Mouse (Mus musculus): Measurements from ENCODE around the gene Boc. TPM values are rescaled to one million over a fixed set of nuclear protein-coding genes. Genes with fewer than 3 reads are reported as not detected.
A peak's percentile ranks its signal among the peaks of the same experiment; 100 is the strongest.

Boc gene
- polyA plus RNA-seq, 1 experiment from 2014 or later = 34.3 TPM

DNA sequence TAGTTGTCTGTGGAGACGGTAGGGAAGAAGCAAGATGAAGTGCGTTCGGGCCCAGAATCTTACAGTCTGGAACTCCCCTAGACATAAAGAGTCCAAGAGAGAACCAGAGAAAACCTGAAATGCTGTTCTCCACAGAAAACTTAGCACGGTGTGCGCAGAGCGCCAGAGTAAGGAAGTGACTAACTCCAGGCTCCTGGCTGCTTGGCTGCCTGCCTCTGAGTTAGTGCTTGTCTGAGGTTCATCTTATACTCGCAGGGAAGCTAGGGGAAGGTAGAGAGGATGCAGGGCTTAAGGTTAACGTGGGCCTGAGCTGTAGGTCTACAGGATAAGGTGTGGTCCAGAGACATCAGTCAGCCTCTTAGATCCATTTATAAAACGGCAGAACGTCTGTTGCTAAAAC is 56.9 kb downstream of the Boc start:
- 92% methylated on average over 10 of the region's 10 CpGs for WGBS
- Histone ChIP-seq H3K9ac (no peak overlapping the region), H3K4me1 (no peaks in the 10 kb centered on the region; the same call in 1 of the 2 replicates), H3K4me3 (no peak overlapping the region), H3K4me2 (replicated peaks) (no peak overlapping the region), H3K36me3 (peaks cover 76% of the 10 kb centered on the region), H3K27me3 (replicated peaks) (no peaks in the 10 kb centered on the region), H3K27ac (no peak overlapping the region), H3K9me3 (no peaks in the 10 kb centered on the region)
- ATAC-seq (ENCODE audit: low FRiP score, low read depth) = no peak

GRCm38 (mm10) chr16:44498447-44498846 is 60.2 kb downstream of the Boc start:
- H3K36me3 ChIP-seq = peaks cover 84% of the 10 kb centered on the region
- no peak overlapping the region for H3K4me2 ChIP-seq (replicated peaks)
- H3K9me3 ChIP-seq = no peaks in the 10 kb centered on the region
- peaks cover 10% of the 10 kb centered on the region for H3K4me1 ChIP-seq
- 97% methylated on average over 3 of the region's 3 CpGs for WGBS
- ATAC-seq (ENCODE audit: low FRiP score, low read depth) = no peak
- no peaks in the 10 kb centered on the region for H3K27me3 ChIP-seq (replicated peaks)
- no peak overlapping the region for H3K27ac ChIP-seq
- H3K9ac ChIP-seq = no peak overlapping the region
- no peak overlapping the region for H3K4me3 ChIP-seq

GRCm38 (mm10) chr16:44496971-44497464 is 61.7 kb downstream of the Boc start:
- Histone ChIP-seq H3K36me3 (peaks cover 85% of the 10 kb centered on the region), H3K4me2 (replicated peaks) (no peak overlapping the region), H3K9ac (no peak overlapping the region), H3K4me1 (peaks cover 10% of the 10 kb centered on the region), H3K9me3 (no peaks in the 10 kb centered on the region), H3K27ac (no peak overlapping the region), H3K4me3 (no peak overlapping the region), H3K27me3 (replicated peaks) (no peaks in the 10 kb centered on the region)
- no peak for ATAC-seq (ENCODE audit: low FRiP score, low read depth)
- WGBS = 72% methylated on average over 15 of the region's 15 CpGs

- Histone ChIP-seq H3K4me2 (replicated peaks) (no peak overlapping the region), H3K9ac (no peak overlapping the region), H3K4me3 (no peak overlapping the region), H3K27ac (peak overlapping the region; percentile 26; the same call in 1 of the 2 replicates), H3K4me1 (peaks cover 10% of the 10 kb centered on the region), H3K9me3 (no peaks in the 10 kb centered on the region), H3K27me3 (replicated peaks) (no peaks in the 10 kb centered on the region), H3K36me3 (peaks cover 85% of the 10 kb centered on the region)
- 49% methylated on average over 8 of the region's 8 CpGs for WGBS
- no peak for ATAC-seq (ENCODE audit: low FRiP score, low read depth)
These were observed 64.1 kb downstream of the Boc start for GRCm38 (mm10) chr16:44494441-44495108.

GRCm38 (mm10) chr16:44493868-44494267 is 64.8 kb downstream of the Boc start:
- WGBS = 44% methylated on average over 6 of the region's 6 CpGs
- Histone ChIP-seq H3K27ac (no peak overlapping the region), H3K9ac (no peak overlapping the region), H3K9me3 (no peaks in the 10 kb centered on the region), H3K4me2 (replicated peaks) (no peak overlapping the region), H3K4me3 (no peak overlapping the region), H3K4me1 (peaks cover 10% of the 10 kb centered on the region), H3K27me3 (replicated peaks) (no peaks in the 10 kb centered on the region), H3K36me3 (peaks cover 86% of the 10 kb centered on the region)
- ATAC-seq (ENCODE audit: low FRiP score, low read depth) = no peak

DNA sequence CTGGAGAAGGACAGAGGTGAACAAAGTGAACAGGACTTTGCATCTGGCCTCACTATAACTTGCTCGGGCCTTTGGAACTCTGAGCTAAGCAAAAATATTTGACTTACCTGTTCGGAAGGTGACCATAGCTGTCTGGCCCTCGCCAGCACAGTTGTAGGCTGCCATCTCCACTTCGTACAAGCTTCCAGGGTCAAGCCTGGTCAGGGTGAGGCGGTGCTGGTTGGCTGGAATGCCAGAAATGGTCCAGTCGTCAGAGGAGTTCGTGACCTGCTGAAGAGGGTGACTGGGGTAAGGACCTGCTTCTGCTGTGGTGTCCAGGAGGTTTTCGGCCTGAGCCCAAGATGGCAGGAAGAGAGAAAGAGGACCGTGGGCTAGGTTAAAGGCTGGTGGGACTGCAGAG is 66.0 kb downstream of the Boc start:
- ATAC-seq (ENCODE audit: low FRiP score, low read depth) = no peak
- Histone ChIP-seq H3K4me2 (replicated peaks) (no peak overlapping the region), H3K36me3 (peaks cover 86% of the 10 kb centered on the region), H3K4me1 (peaks cover 10% of the 10 kb centered on the region), H3K27me3 (replicated peaks) (no peaks in the 10 kb centered on the region), H3K27ac (no peak overlapping the region), H3K9me3 (no peaks in the 10 kb centered on the region), H3K9ac (no peak overlapping the region), H3K4me3 (no peak overlapping the region)
- 88% methylated on average over 9 of the region's 9 CpGs for WGBS

- H3K36me3 ChIP-seq = peaks cover 89% of the 10 kb centered on the region
- 95% methylated on average over 6 of the region's 6 CpGs for WGBS
- no peak for ATAC-seq (ENCODE audit: low FRiP score, low read depth)
- H3K27me3 ChIP-seq (replicated peaks) = no peaks in the 10 kb centered on the region
- H3K4me2 ChIP-seq (replicated peaks) = no peak overlapping the region
- no peak overlapping the region for H3K27ac ChIP-seq
- H3K9ac ChIP-seq = no peak overlapping the region
- no peaks in the 10 kb centered on the region for H3K9me3 ChIP-seq
- peaks cover 10% of the 10 kb centered on the region for H3K4me1 ChIP-seq
- H3K4me3 ChIP-seq = no peak overlapping the region
These were observed 66.5 kb downstream of the Boc start for GRCm38 (mm10) chr16:44492151-44492550.

- WGBS = 93% methylated on average over 9 of the region's 9 CpGs
- Histone ChIP-seq H3K4me3 (no peak overlapping the region), H3K27me3 (replicated peaks) (no peaks in the 10 kb centered on the region), H3K36me3 (peaks cover 90% of the 10 kb centered on the region), H3K4me2 (replicated peaks) (no peak overlapping the region), H3K9ac (no peak overlapping the region), H3K4me1 (peaks cover 10% of the 10 kb centered on the region), H3K9me3 (no peaks in the 10 kb centered on the region), H3K27ac (no peak overlapping the region)
- ATAC-seq (ENCODE audit: low FRiP score, low read depth) = no peak
These were observed 67.6 kb downstream of the Boc start for GRCm38 (mm10) chr16:44491051-44491450.

- Histone ChIP-seq H3K36me3 (peaks cover 65% of the 10 kb centered on the region), H3K9me3 (no peaks in the 10 kb centered on the region), H3K27ac (no peak overlapping the region), H3K4me2 (replicated peaks) (no peak overlapping the region), H3K4me1 (peaks cover 2% of the 10 kb centered on the region), H3K27me3 (replicated peaks) (no peaks in the 10 kb centered on the region), H3K9ac (no peak overlapping the region), H3K4me3 (no peak overlapping the region)
- WGBS = 79% methylated on average over 13 of the region's 13 CpGs
- no peak for ATAC-seq (ENCODE audit: low FRiP score, low read depth)
These were observed 71.5 kb downstream of the Boc start for GRCm38 (mm10) chr16:44487194-44487593.

DNA sequence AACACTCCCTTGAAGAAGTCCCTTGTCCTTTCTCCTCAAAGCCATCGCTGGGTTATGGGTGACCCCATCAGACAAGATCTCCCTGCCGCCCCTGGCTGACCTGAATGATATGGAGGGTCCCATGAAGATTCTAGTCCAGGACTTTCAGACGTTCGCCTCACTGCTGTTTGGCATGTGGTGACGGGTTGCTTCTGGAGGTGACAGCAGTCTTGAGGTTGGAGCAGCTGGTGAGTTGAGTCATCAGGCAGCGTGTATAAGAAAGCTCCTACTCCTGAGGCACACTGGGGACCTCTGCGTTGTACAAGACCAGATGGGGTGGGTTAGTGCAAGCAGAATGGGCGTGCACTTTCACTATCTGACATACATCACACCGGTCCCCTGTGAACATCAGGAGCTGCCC is 72.1 kb downstream of the Boc start:
- no peak overlapping the region for H3K27ac ChIP-seq
- H3K36me3 ChIP-seq = peaks cover 59% of the 10 kb centered on the region

GRCm38 (mm10) chr16:44485691-44486090 is 73.0 kb downstream of the Boc start:
- no peak overlapping the region for H3K4me3 ChIP-seq
- no peaks in the 10 kb centered on the region for H3K9me3 ChIP-seq
- H3K4me1 ChIP-seq = peaks cover 4% of the 10 kb centered on the region
- no peak overlapping the region for H3K27ac ChIP-seq
- no peak overlapping the region for H3K4me2 ChIP-seq (replicated peaks)
- 81% methylated on average over 8 of the region's 8 CpGs for WGBS
- no peak overlapping the region for H3K9ac ChIP-seq
- H3K36me3 ChIP-seq = peaks cover 50% of the 10 kb centered on the region
- H3K27me3 ChIP-seq (replicated peaks) = no peaks in the 10 kb centered on the region
- ATAC-seq (ENCODE audit: low FRiP score, low read depth) = no peak

More for the DNA sequence above, 72.1 kb downstream of the Boc start:
- WGBS = 91% methylated on average over 9 of the region's 9 CpGs
- Histone ChIP-seq H3K4me3 (no peak overlapping the region), H3K4me1 (peaks cover 4% of the 10 kb centered on the region), H3K9me3 (no peaks in the 10 kb centered on the region), H3K4me2 (replicated peaks) (no peak overlapping the region), H3K9ac (no peak overlapping the region), H3K27me3 (replicated peaks) (no peaks in the 10 kb centered on the region)
- ATAC-seq (ENCODE audit: low FRiP score, low read depth) = no peak

DNA sequence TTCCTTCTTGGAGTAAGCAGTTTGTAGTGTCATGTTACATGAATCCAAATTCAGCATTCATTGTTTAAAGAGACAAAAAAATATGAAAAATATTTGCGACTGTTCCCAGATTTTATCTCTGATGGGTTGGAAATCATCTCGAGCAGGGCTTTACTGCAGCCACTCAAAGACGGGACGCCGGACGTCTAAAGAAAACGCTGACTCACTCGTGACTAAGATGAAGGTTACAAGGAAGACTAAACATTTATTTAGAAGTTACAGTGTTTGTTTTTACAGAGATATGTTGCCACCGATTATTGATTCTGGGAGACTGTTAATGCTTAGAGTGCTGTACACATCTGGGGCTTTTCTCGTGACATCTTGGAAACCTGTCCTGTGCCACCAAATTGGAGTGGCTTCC is 73.9 kb downstream of the Boc start:
- ATAC-seq (ENCODE audit: low FRiP score, low read depth) = no peak
- Histone ChIP-seq H3K27ac (no peak overlapping the region), H3K4me1 (peaks cover 4% of the 10 kb centered on the region), H3K36me3 (peaks cover 41% of the 10 kb centered on the region), H3K9me3 (no peaks in the 10 kb centered on the region), H3K4me2 (replicated peaks) (no peak overlapping the region), H3K9ac (no peak overlapping the region), H3K27me3 (replicated peaks) (no peaks in the 10 kb centered on the region), H3K4me3 (no peak overlapping the region)
- WGBS = 93% methylated on average over 10 of the region's 10 CpGs

GRCm38 (mm10) chr16:44484079-44484478 is 74.6 kb downstream of the Boc start:
- Histone ChIP-seq H3K4me1 (peaks cover 4% of the 10 kb centered on the region), H3K27ac (no peak overlapping the region), H3K4me3 (no peak overlapping the region), H3K9me3 (no peaks in the 10 kb centered on the region), H3K4me2 (replicated peaks) (no peak overlapping the region), H3K36me3 (peaks cover 34% of the 10 kb centered on the region), H3K27me3 (replicated peaks) (no peaks in the 10 kb centered on the region), H3K9ac (no peak overlapping the region)
- 11% methylated on average over 7 of the region's 7 CpGs for WGBS
- ATAC-seq (ENCODE audit: low FRiP score, low read depth) = no peak

Measured in neural tube, embryonic 12.5 days (tissue).